Comparison of ENCODE assay signal across 19 mouse cellular contexts in genomic region chr12:25883771-25884171, GRCm38 (mm10).
DNase-seq lines count a peak whose midpoint lies in the region; ATAC-seq lines count a peak whose summit lies in the region.
"Had no signal": no experiment of that assay in that cellular context is flagged by ENCODE, and none has a peak within 500 bp of the region (broad histone marks: within the 10 kb centered on the region; RNA-seq: fewer than 3 reads in every experiment).

No protein-coding gene starts in this region.

- ATAC-seq in cerebellum, adult (ENCODE audit: insufficient number of reproducible peaks, low FRiP score, low TSS enrichment) = peak; percentile 74
- ATAC-seq: CD4-positive, CD25-positive, alpha-beta regulatory T cell, adult 4 months; forebrain, embryonic 16.5 days; intestine, embryonic 15.5 days; liver, embryonic 12.5 days; Patski had no signal

- no peak for DNase-seq in cerebellum, postnatal 4 days (ENCODE audit: low spot score in 2 of 2)
- peak; percentile 43 for DNase-seq in layer of hippocampus, adult 11-12 months (ENCODE audit: low spot score)
- DNase-seq in layer of hippocampus, postnatal 10 days (ENCODE audit: low spot score in 2 of 2) = no peak
- peak; percentile 46 for DNase-seq in cerebellum, adult 11-12 months
- peak; percentile 52 to 53 for DNase-seq in cerebellum, postnatal 14 days
- no peak for DNase-seq in urinary bladder, postnatal 36 days (ENCODE audit: low spot score in 2 of 2)
- no peak for DNase-seq in B cell, adult 2 months
- DNase-seq: adrenal gland, postnatal 14 days; gastrocnemius, adult 2 months; heart, postnatal 14 days; kidney, adult 9 months; lung, postnatal 4 days; spleen, adult 18-20 months had no signal

Comparison
In these comparisons a context has a peak if more than half of its experiments do, and no peak if none do; other contexts are left out.
1. DNase-seq: peak in layer of hippocampus, adult 11-12 months (single experiment), cerebellum, adult 11-12 months (single experiment) and cerebellum, postnatal 14 days (2 of 2); none in cerebellum, postnatal 4 days (0 of 2), layer of hippocampus, postnatal 10 days (0 of 2), urinary bladder, postnatal 36 days (0 of 2) and B cell, adult 2 months (0 of 2).